Mouse (Mus musculus) lung, embryonic 16.5 days (tissue): ENCODE data around the gene 1700123K08Rik. TPM values are rescaled to one million over a fixed set of nuclear protein-coding genes. Genes with fewer than 3 reads are reported as not detected.
"Not testable (repeated sequence)": the region's sequence is repeated elsewhere in the genome, so short reads cannot be mapped to it uniquely, and the experiment has no call there.

Source experiments
- ATAC-seq: fragments of 200-750 bp; cut with Nextera tagmentation; 2 replicates; pipeline ENCODE4 v1.8.0; 2017; ENCODE audit warnings: low read depth, mild to moderate bottlenecking, moderate library complexity
- H3K27ac ChIP-seq: fragments of 300-500 bp; sonication (generic); 2 replicates; pipeline ENCODE4 v1.5.1; 2014; ENCODE audit warnings: mild to moderate bottlenecking, control low read depth, low read length
- H3K27me3 ChIP-seq: fragments of 300-500 bp; sonication (generic); 2 replicates; pipeline ENCODE4 v1.6.1; 2014; ENCODE audit warnings: low read depth, low read length, mixed read lengths; ENCODE audit not compliant: control insufficient read depth, insufficient read depth
- H3K36me3 ChIP-seq: fragments of 300-500 bp; sonication (generic); 2 replicates; pipeline ENCODE4 v1.6.1; 2014; ENCODE audit warnings: low read length; ENCODE audit not compliant: control insufficient read depth, insufficient read depth
- H3K4me1 ChIP-seq: fragments of 300-500 bp; sonication (generic); replicated peaks from 2 replicates; pipeline ENCODE4 v1.6.1; 2014; ENCODE audit warnings: low read length, mixed read lengths; ENCODE audit not compliant: control insufficient read depth, insufficient read depth
- H3K4me2 ChIP-seq: fragments of 300-500 bp; sonication (generic); 2 replicates; pipeline ENCODE4 v1.6.1; 2014; ENCODE audit warnings: low read depth, low read length, control low read depth
- H3K4me3 ChIP-seq: fragments of 300-500 bp; sonication (generic); 2 replicates; pipeline ENCODE4 v1.5.1; 2014; ENCODE audit warnings: mild to moderate bottlenecking, low read length, control low read depth
- H3K9ac ChIP-seq: fragments of 300-500 bp; sonication (generic); 2 replicates; pipeline ENCODE4 v1.6.1; 2014; ENCODE audit warnings: low read length, control low read depth
- H3K9me3 ChIP-seq: fragments of 300-500 bp; sonication (generic); 2 replicates; pipeline ENCODE4 v1.6.1; 2016; ENCODE audit warnings: low read length; ENCODE audit not compliant: control insufficient read depth
- WGBS: fragments of 180-500 bp; shearing (Covaris S2); extraction: QIAGEN DNeasy Blood & Tissue Kit; methylation state at CpG from one replicate; pipeline ENCODE4 v1.1.7; 2014; 5-methylcytosine and 5-hydroxymethylcytosine counted together
- microRNA-seq: library from miRNA; unstranded; fragments of <30 nt; microRNA quantifications from one replicate; pipeline ENCODE4, GENCODE M21; 2016
- polyA plus RNA-seq: library from polyadenylated mRNA; unstranded; fragments of >200 nt; fragmentation: Nextera tagmentation; extraction: Ambion mirVana; gene quantifications from 2 replicates; pipeline ENCODE4 v1.2.1, GENCODE M21; 2015

The 1700123K08Rik gene
- polyA plus RNA-seq: not detected in 2 replicates

- H3K4me2 ChIP-seq, H3K27ac ChIP-seq, H3K9ac ChIP-seq, H3K9me3 ChIP-seq, H3K36me3 ChIP-seq, H3K4me3 ChIP-seq, H3K27me3 ChIP-seq, H3K4me1 ChIP-seq, ATAC-seq: not testable (repeated sequence)
- 62% methylated on average over 2 of the region's 2 CpGs for WGBS
Observed at GRCm38 (mm10) chr5:138564612-138565011, at the start of gene 1700123K08Rik. TSS of gene 1700123K08Rik (minus strand) at chr5:138564712.

GRCm38 (mm10) chr5:138587396-138587795, 22.9 kb upstream of the 1700123K08Rik start:
- Histone ChIP-seq H3K9me3 (peaks cover 9% of the 10 kb centered on the region), H3K27ac (no peak overlapping the region), H3K27me3 (no peaks in the 10 kb centered on the region), H3K9ac (no peak overlapping the region), H3K4me3 (no peak overlapping the region), H3K36me3 (no peaks in the 10 kb centered on the region), H3K4me1 (no peaks in the 10 kb centered on the region), H3K4me2 (no peak overlapping the region)
- no peak for ATAC-seq
- 75% methylated on average over 6 of the region's 6 CpGs for WGBS

GRCm38 (mm10) chr5:138571623-138572022, 7.1 kb upstream of the 1700123K08Rik start:
- Histone ChIP-seq H3K9me3 (peaks cover 3% of the 10 kb centered on the region; the same call in 1 of the 2 replicates), H3K36me3 (no peaks in the 10 kb centered on the region), H3K9ac (no peak overlapping the region), H3K4me1 (no peaks in the 10 kb centered on the region), H3K27me3 (no peaks in the 10 kb centered on the region), H3K4me3 (no peak overlapping the region), H3K27ac (no peak overlapping the region), H3K4me2 (no peak overlapping the region)
- no peak for ATAC-seq
- WGBS: 47% methylated on average over 4 of the region's 4 CpGs

- Histone ChIP-seq H3K4me2 (no peak overlapping the region), H3K27ac (no peak overlapping the region), H3K9me3 (no peaks in the 10 kb centered on the region), H3K27me3 (no peaks in the 10 kb centered on the region), H3K4me3 (no peak overlapping the region), H3K36me3 (no peaks in the 10 kb centered on the region), H3K9ac (no peak overlapping the region), H3K4me1 (no peaks in the 10 kb centered on the region)
- WGBS: 39% methylated on average over 1 of the region's 1 CpGs
- ATAC-seq: no peak
Observed at GRCm38 (mm10) chr5:138552718-138553117, 11.8 kb downstream of the 1700123K08Rik start.

GRCm38 (mm10) chr5:138532491-138532890, 32.0 kb downstream of the 1700123K08Rik start:
- Histone ChIP-seq H3K27ac (no peak overlapping the region), H3K36me3 (no peaks in the 10 kb centered on the region), H3K4me1 (no peaks in the 10 kb centered on the region), H3K4me3 (no peak overlapping the region), H3K27me3 (no peaks in the 10 kb centered on the region), H3K9ac (no peak overlapping the region), H3K4me2 (no peak overlapping the region), H3K9me3 (no peaks in the 10 kb centered on the region)
- WGBS: 76% methylated on average over 1 of the region's 1 CpGs
- ATAC-seq: no peak

Small RNA genes lying within 50 kb of the gene (microRNA-seq; reads per million reads assigned to microRNA genes)
- not detected for gene Gm24082

Other genes with a start within 250 kb of the 1700123K08Rik start
- gene Pvrig, start 222.8 kb downstream of the 1700123K08Rik start, polyA plus RNA-seq: 0.39 TPM in 1 of 2 replicates, not detected in the other
- gene Zfp157, start 123.2 kb downstream of the 1700123K08Rik start, polyA plus RNA-seq: 32.3 and 32.9 TPM in 2 replicates
- 76.6 and 81.8 TPM in 2 replicates for gene Zfp68, start 55.0 kb upstream of the 1700123K08Rik start, polyA plus RNA-seq
- 14.5 and 14.7 TPM in 2 replicates for gene A430033K04Rik, start 58.1 kb upstream of the 1700123K08Rik start, polyA plus RNA-seq
- 4.0 and 5.6 TPM in 2 replicates for gene Fam20c, start 189.8 kb upstream of the 1700123K08Rik start, polyA plus RNA-seq